Mouse (Mus musculus): Measurements from ENCODE around the gene Zfp362. TPM values are rescaled to one million over a fixed set of nuclear protein-coding genes. Genes with fewer than 3 reads are reported as not detected.

Gene Zfp362
- polyA plus RNA-seq, 1 experiment from 2014 or later = 47.5 TPM

GRCm38 (mm10) chr4:128769569-128770355 lies 36.1 kb downstream of the Zfp362 start:
- no peak overlapping the region for H3K4me2 ChIP-seq (replicated peaks; ENCODE audit: low read depth, low read length)
- 65% methylated on average over 13 of the region's 13 CpGs for WGBS
- no peak overlapping the region for H3K9ac ChIP-seq (replicated peaks; ENCODE audit: low read length)
- no peaks in the 10 kb centered on the region for H3K9me3 ChIP-seq (ENCODE audit: low read length)
- no peaks in the 10 kb centered on the region for H3K27me3 ChIP-seq (ENCODE audit: insufficient read depth, low read length)
- ATAC-seq (ENCODE audit: low FRiP score, low TSS enrichment) = no peak
- peaks cover 26% of the 10 kb centered on the region for H3K36me3 ChIP-seq (ENCODE audit: insufficient read depth, low read length)
- H3K4me3 ChIP-seq (ENCODE audit: low read length) = no peak overlapping the region
- peaks cover 13% of the 10 kb centered on the region; the same call in 1 of the 2 replicates for H3K4me1 ChIP-seq (ENCODE audit: insufficient read depth, low read length)
- no peak overlapping the region for H3K27ac ChIP-seq (ENCODE audit: low read length)

GRCm38 (mm10) chr4:128768120-128768519 lies 37.7 kb downstream of the Zfp362 start:
- Histone ChIP-seq H3K27me3 (ENCODE audit: insufficient read depth, low read length) (no peaks in the 10 kb centered on the region), H3K36me3 (ENCODE audit: insufficient read depth, low read length) (peaks cover 10% of the 10 kb centered on the region), H3K4me3 (ENCODE audit: low read length) (no peak overlapping the region), H3K27ac (ENCODE audit: low read length) (no peak overlapping the region), H3K4me1 (ENCODE audit: insufficient read depth, low read length) (peaks cover 13% of the 10 kb centered on the region; the same call in 1 of the 2 replicates), H3K4me2 (replicated peaks; ENCODE audit: low read depth, low read length) (no peak overlapping the region), H3K9ac (replicated peaks; ENCODE audit: low read length) (no peak overlapping the region), H3K9me3 (ENCODE audit: low read length) (peaks cover 3% of the 10 kb centered on the region)
- no peak for ATAC-seq (ENCODE audit: low FRiP score, low TSS enrichment)
- 77% methylated on average over 13 of the region's 13 CpGs for WGBS

- WGBS = 92% methylated on average over 20 of the region's 20 CpGs
- no peak for ATAC-seq (ENCODE audit: low FRiP score, low TSS enrichment)
- Histone ChIP-seq H3K36me3 (ENCODE audit: insufficient read depth, low read length) (0 out of 2 replicates have a peak, but pooled peaks cover under 1% of the 10 kb centered on the region), H3K27me3 (ENCODE audit: insufficient read depth, low read length) (no peaks in the 10 kb centered on the region), H3K9ac (replicated peaks; ENCODE audit: low read length) (no peak overlapping the region), H3K9me3 (ENCODE audit: low read length) (peaks cover 9% of the 10 kb centered on the region), H3K4me3 (ENCODE audit: low read length) (no peak overlapping the region), H3K4me1 (ENCODE audit: insufficient read depth, low read length) (peaks cover 13% of the 10 kb centered on the region; the same call in 1 of the 2 replicates), H3K27ac (ENCODE audit: low read length) (no peak overlapping the region), H3K4me2 (replicated peaks; ENCODE audit: low read depth, low read length) (no peak overlapping the region)
These were observed 38.9 kb downstream of the Zfp362 start for GRCm38 (mm10) chr4:128766929-128767328.

- H3K27ac ChIP-seq (ENCODE audit: low read length) = no peak overlapping the region
- H3K4me3 ChIP-seq (ENCODE audit: low read length) = no peak overlapping the region
- no peaks in the 10 kb centered on the region for H3K36me3 ChIP-seq (ENCODE audit: insufficient read depth, low read length)
- H3K4me1 ChIP-seq (ENCODE audit: insufficient read depth, low read length) = peaks cover 10% of the 10 kb centered on the region; the same call in 1 of the 2 replicates
- peaks cover 9% of the 10 kb centered on the region for H3K9me3 ChIP-seq (ENCODE audit: low read length)
- H3K27me3 ChIP-seq (ENCODE audit: insufficient read depth, low read length) = no peaks in the 10 kb centered on the region
- H3K4me2 ChIP-seq (replicated peaks; ENCODE audit: low read depth, low read length) = no peak overlapping the region
- no peak overlapping the region for H3K9ac ChIP-seq (replicated peaks; ENCODE audit: low read length)
- no peak for ATAC-seq (ENCODE audit: low FRiP score, low TSS enrichment)
- 94% methylated on average over 6 of the region's 6 CpGs for WGBS
These were observed 45.8 kb downstream of the Zfp362 start for GRCm38 (mm10) chr4:128760029-128760428.

- H3K4me1 ChIP-seq (ENCODE audit: insufficient read depth, low read length) = peaks cover 10% of the 10 kb centered on the region; the same call in 1 of the 2 replicates
- no peak overlapping the region for H3K9ac ChIP-seq (replicated peaks; ENCODE audit: low read length)
- no peak overlapping the region for H3K4me3 ChIP-seq (ENCODE audit: low read length)
- no peaks in the 10 kb centered on the region for H3K27me3 ChIP-seq (ENCODE audit: insufficient read depth, low read length)
- no peak for ATAC-seq (ENCODE audit: low FRiP score, low TSS enrichment)
- H3K9me3 ChIP-seq (ENCODE audit: low read length) = peaks cover 9% of the 10 kb centered on the region
- no peak overlapping the region for H3K4me2 ChIP-seq (replicated peaks; ENCODE audit: low read depth, low read length)
- no peaks in the 10 kb centered on the region for H3K36me3 ChIP-seq (ENCODE audit: insufficient read depth, low read length)
- no peak overlapping the region for H3K27ac ChIP-seq (ENCODE audit: low read length)
- 53% methylated on average over 5 of the region's 5 CpGs for WGBS
These were observed 46.6 kb downstream of the Zfp362 start for GRCm38 (mm10) chr4:128759214-128759613.

GRCm38 (mm10) chr4:128755900-128756299 lies 49.9 kb downstream of the Zfp362 start:
- no peak overlapping the region for H3K27ac ChIP-seq (ENCODE audit: low read length)
- H3K27me3 ChIP-seq (ENCODE audit: insufficient read depth, low read length) = no peaks in the 10 kb centered on the region
- no peak overlapping the region for H3K4me2 ChIP-seq (replicated peaks; ENCODE audit: low read depth, low read length)
- no peak overlapping the region for H3K4me3 ChIP-seq (ENCODE audit: low read length)
- no peak overlapping the region for H3K9ac ChIP-seq (replicated peaks; ENCODE audit: low read length)
- H3K36me3 ChIP-seq (ENCODE audit: insufficient read depth, low read length) = peaks cover 27% of the 10 kb centered on the region
- no peak for ATAC-seq (ENCODE audit: low FRiP score, low TSS enrichment)
- WGBS = 73% methylated on average over 7 of the region's 7 CpGs
- peaks cover 10% of the 10 kb centered on the region; the same call in 1 of the 2 replicates for H3K4me1 ChIP-seq (ENCODE audit: insufficient read depth, low read length)
- no peaks in the 10 kb centered on the region for H3K9me3 ChIP-seq (ENCODE audit: low read length)

GRCm38 (mm10) chr4:128755064-128755463 lies 50.8 kb downstream of the Zfp362 start, which contains the start of gene A3galt2:
A3galt2 (plus strand) TSS chr4:128755364.
- Histone ChIP-seq H3K27ac (ENCODE audit: low read length) (no peak within 1 kb of the TSS), H3K36me3 (ENCODE audit: insufficient read depth, low read length) (peaks cover 35% of the 10 kb centered on the region), H3K4me1 (ENCODE audit: insufficient read depth, low read length) (peaks cover 10% of the 10 kb centered on the region; the same call in 1 of the 2 replicates), H3K9me3 (ENCODE audit: low read length) (no peaks in the 10 kb centered on the region), H3K9ac (replicated peaks; ENCODE audit: low read length) (no peak within 1 kb of the TSS), H3K27me3 (ENCODE audit: insufficient read depth, low read length) (no peaks in the 10 kb centered on the region), H3K4me2 (replicated peaks; ENCODE audit: low read depth, low read length) (no peak within 1 kb of the TSS), H3K4me3 (ENCODE audit: low read length) (no peak within 1 kb of the TSS)
- no peak for ATAC-seq (ENCODE audit: low FRiP score, low TSS enrichment)
- 53% methylated on average over 3 of the region's 3 CpGs for WGBS

GRCm38 (mm10) chr4:128753571-128753970 lies 52.3 kb downstream of the Zfp362 start:
- H3K9me3 ChIP-seq (ENCODE audit: low read length) = no peaks in the 10 kb centered on the region
- H3K4me2 ChIP-seq (replicated peaks; ENCODE audit: low read depth, low read length) = no peak overlapping the region
- no peak overlapping the region for H3K4me3 ChIP-seq (ENCODE audit: low read length)
- H3K36me3 ChIP-seq (ENCODE audit: insufficient read depth, low read length) = peaks cover 48% of the 10 kb centered on the region
- peaks cover 2% of the 10 kb centered on the region; the same call in 1 of the 2 replicates for H3K4me1 ChIP-seq (ENCODE audit: insufficient read depth, low read length)
- no peaks in the 10 kb centered on the region for H3K27me3 ChIP-seq (ENCODE audit: insufficient read depth, low read length)
- no peak for ATAC-seq (ENCODE audit: low FRiP score, low TSS enrichment)
- no peak overlapping the region for H3K9ac ChIP-seq (replicated peaks; ENCODE audit: low read length)
- H3K27ac ChIP-seq (ENCODE audit: low read length) = no peak overlapping the region
- 80% methylated on average over 7 of the region's 7 CpGs for WGBS

- ATAC-seq (ENCODE audit: low FRiP score, low TSS enrichment) = no peak
- WGBS = 83% methylated on average over 13 of the region's 13 CpGs
These were observed 53.7 kb downstream of the Zfp362 start for GRCm38 (mm10) chr4:128752031-128752757.

More at GRCm38 (mm10) chr4:128752031-128752757, 53.7 kb downstream of the Zfp362 start:
- Histone ChIP-seq H3K4me1 (ENCODE audit: insufficient read depth, low read length) (no peaks in the 10 kb centered on the region), H3K27ac (ENCODE audit: low read length) (no peak overlapping the region), H3K9me3 (ENCODE audit: low read length) (no peaks in the 10 kb centered on the region), H3K27me3 (ENCODE audit: insufficient read depth, low read length) (no peaks in the 10 kb centered on the region), H3K4me3 (ENCODE audit: low read length) (no peak overlapping the region), H3K4me2 (replicated peaks; ENCODE audit: low read depth, low read length) (no peak overlapping the region), H3K36me3 (ENCODE audit: insufficient read depth, low read length) (peaks cover 61% of the 10 kb centered on the region), H3K9ac (replicated peaks; ENCODE audit: low read length) (no peak overlapping the region)
